In genomic region chr1:56795016-56795608, GRCm38 (mm10) we compare ENCODE assay signal across 24 mouse cellular contexts.
A peak's percentile ranks its signal among the peaks of the same experiment; 100 is the strongest.
DNase-seq lines count a peak whose midpoint lies in the region; ATAC-seq and TF ChIP-seq lines count a peak whose summit lies in the region.
"Had no signal": no experiment of that assay in that cellular context is flagged by ENCODE, and none has a peak within 500 bp of the region (broad histone marks: within the 10 kb centered on the region; RNA-seq: fewer than 3 reads in every experiment).

No protein-coding gene starts in this region.

- H3K27me3 ChIP-seq in liver, embryonic 15.5 days, result no peaks in the 10 kb centered on the region
- no peaks in the 10 kb centered on the region for H3K27me3 ChIP-seq in embryonic facial prominence, embryonic 14.5 days (replicated peaks; ENCODE audit: control insufficient read depth, insufficient read depth, low read length)
- H3K27me3 ChIP-seq in kidney, embryonic 14.5 days (ENCODE audit: control insufficient read depth, insufficient read depth, low read length), result no peaks in the 10 kb centered on the region
- no peaks in the 10 kb centered on the region for H3K27me3 ChIP-seq in hindbrain, embryonic 12.5 days
- H3K27me3 ChIP-seq: liver, embryonic 13.5 days; midbrain, embryonic 13.5 days; neural tube, embryonic 15.5 days; stomach, embryonic 15.5 days had no signal

- ATAC-seq in liver, embryonic 15.5 days (ENCODE audit: insufficient read depth), result no peak
- ATAC-seq in embryonic facial prominence, embryonic 14.5 days (ENCODE audit: low read depth), result no peak
- ATAC-seq in megakaryocyte progenitor cell, adult 5-6 weeks (replicated peaks; ENCODE audit: poor library complexity), result peak; percentile 92
- no peak for ATAC-seq in kidney, embryonic 14.5 days (ENCODE audit: low FRiP score, low TSS enrichment)
- ATAC-seq in hindbrain, embryonic 12.5 days (ENCODE audit: low FRiP score), result no peak
- ATAC-seq: forebrain, embryonic 14.5 days; intestine, embryonic 16.5 days; midbrain, embryonic 13.5 days had no signal

- H3K27ac ChIP-seq in gastrocnemius, adult 2 months, result no peak overlapping the region
- H3K27ac ChIP-seq in liver, embryonic 15.5 days (replicated peaks), result no peak overlapping the region
- no peak overlapping the region for H3K27ac ChIP-seq in embryonic facial prominence, embryonic 14.5 days (replicated peaks; ENCODE audit: low read depth, low read length)
- no peak overlapping the region for H3K27ac ChIP-seq in kidney, embryonic 14.5 days (ENCODE audit: low read depth, low read length)
- H3K27ac ChIP-seq in hindbrain, embryonic 12.5 days, result no peak overlapping the region
- H3K27ac ChIP-seq: heart, embryonic 10.5 days; hindbrain, embryonic 14.5 days; liver, embryonic 13.5 days; midbrain, embryonic 13.5 days; neural tube, embryonic 15.5 days; stomach, embryonic 15.5 days had no signal

- WGBS in liver, embryonic 15.5 days (ENCODE audit: insufficient replicate concordance), result 40% methylated on average over 19 of the region's 19 CpGs
- WGBS in embryonic facial prominence, embryonic 14.5 days, result 74% methylated on average over 19 of the region's 19 CpGs
- 82% methylated on average over 19 of the region's 19 CpGs for WGBS in kidney, embryonic 14.5 days
- WGBS in hindbrain, embryonic 12.5 days, result 82% methylated on average over 19 of the region's 19 CpGs

- H3K9me3 ChIP-seq in liver, embryonic 15.5 days (replicated peaks), result no peaks in the 10 kb centered on the region
- no peaks in the 10 kb centered on the region for H3K9me3 ChIP-seq in embryonic facial prominence, embryonic 14.5 days (ENCODE audit: control insufficient read depth, low read length)
- H3K9me3 ChIP-seq in kidney, embryonic 14.5 days (ENCODE audit: control insufficient read depth, low read length), result no peaks in the 10 kb centered on the region
- H3K9me3 ChIP-seq in hindbrain, embryonic 12.5 days (replicated peaks), result no peaks in the 10 kb centered on the region
- H3K9me3 ChIP-seq: heart, embryonic 10.5 days; liver, embryonic 13.5 days; midbrain, embryonic 13.5 days; neural tube, embryonic 15.5 days; stomach, embryonic 15.5 days had no signal

- H3K4me3 ChIP-seq in gastrocnemius, adult 2 months, result peak overlapping the region; percentile 9
- H3K4me3 ChIP-seq in liver, embryonic 15.5 days (replicated peaks), result no peak overlapping the region
- no peak overlapping the region for H3K4me3 ChIP-seq in embryonic facial prominence, embryonic 14.5 days (ENCODE audit: low read depth, low read length)
- no peak overlapping the region for H3K4me3 ChIP-seq in kidney, embryonic 14.5 days (ENCODE audit: low read length)
- no peak overlapping the region for H3K4me3 ChIP-seq in hindbrain, embryonic 12.5 days
- H3K4me3 ChIP-seq: erythroblast, embryonic 14.5 days; heart, embryonic 10.5 days; liver, embryonic 13.5 days; midbrain, embryonic 13.5 days; myocyte; neural tube, embryonic 15.5 days; stomach, embryonic 15.5 days had no signal

- no peak for TF ChIP-seq CTCF in gastrocnemius, adult 2 months (IDR thresholded peaks at IDR 0.05)

- no peak overlapping the region for H3K9ac ChIP-seq in liver, embryonic 15.5 days
- H3K9ac ChIP-seq in embryonic facial prominence, embryonic 14.5 days (ENCODE audit: low read depth, low read length), result no peak overlapping the region
- H3K9ac ChIP-seq in kidney, embryonic 14.5 days (ENCODE audit: low read depth, low read length), result no peak overlapping the region
- no peak overlapping the region for H3K9ac ChIP-seq in hindbrain, embryonic 12.5 days
- H3K9ac ChIP-seq: hindbrain, embryonic 14.5 days; liver, embryonic 13.5 days; midbrain, embryonic 13.5 days; neural tube, embryonic 15.5 days; stomach, embryonic 15.5 days had no signal

- H3K36me3 ChIP-seq in liver, embryonic 15.5 days (replicated peaks), result no peaks in the 10 kb centered on the region
- 0 out of 2 replicates have a peak, but pooled peaks cover 7% of the 10 kb centered on the region for H3K36me3 ChIP-seq in embryonic facial prominence, embryonic 14.5 days (ENCODE audit: control insufficient read depth, insufficient read depth, low read length)
- no peaks in the 10 kb centered on the region for H3K36me3 ChIP-seq in kidney, embryonic 14.5 days (ENCODE audit: control insufficient read depth, insufficient read depth, low read length)
- no peaks in the 10 kb centered on the region for H3K36me3 ChIP-seq in hindbrain, embryonic 12.5 days
- H3K36me3 ChIP-seq: heart, embryonic 10.5 days; liver, embryonic 13.5 days; neural tube, embryonic 15.5 days; stomach, embryonic 15.5 days had no signal

- peak overlapping the region; percentile 10; the same call in 1 of the 2 replicates for H3K4me2 ChIP-seq in liver, embryonic 15.5 days
- peak overlapping the region; percentile 1; the same call in 1 of the 2 replicates for H3K4me2 ChIP-seq in embryonic facial prominence, embryonic 14.5 days (ENCODE audit: low read depth, low read length)
- H3K4me2 ChIP-seq in kidney, embryonic 14.5 days (replicated peaks; ENCODE audit: low read depth, low read length), result no peak overlapping the region
- no peak overlapping the region for H3K4me2 ChIP-seq in hindbrain, embryonic 12.5 days (replicated peaks)
- H3K4me2 ChIP-seq: hindbrain, embryonic 14.5 days; liver, embryonic 13.5 days; midbrain, embryonic 13.5 days; neural tube, embryonic 15.5 days; stomach, embryonic 15.5 days had no signal

- intact Hi-C loops in gastrocnemius, adult 2 months (cut with DNase I), result no loop called here

- no peaks in the 10 kb centered on the region for H3K4me1 ChIP-seq in liver, embryonic 15.5 days (replicated peaks)
- no peaks in the 10 kb centered on the region for H3K4me1 ChIP-seq in embryonic facial prominence, embryonic 14.5 days (ENCODE audit: control insufficient read depth, insufficient read depth, low read length)
- no peaks in the 10 kb centered on the region for H3K4me1 ChIP-seq in kidney, embryonic 14.5 days (ENCODE audit: control insufficient read depth, insufficient read depth, low read length)
- H3K4me1 ChIP-seq in hindbrain, embryonic 12.5 days, result no peaks in the 10 kb centered on the region
- H3K4me1 ChIP-seq: heart, embryonic 10.5 days; liver, embryonic 13.5 days; midbrain, embryonic 13.5 days; neural tube, embryonic 15.5 days; stomach, embryonic 15.5 days had no signal

- DNase-seq in gastrocnemius, adult 2 months, result no peak
- no peak for DNase-seq in gastrocnemius, postnatal 10 days
- DNase-seq in liver, result no peak
- no peak for DNase-seq in embryonic facial prominence, embryonic 14.5 days (ENCODE audit: low spot score)
- DNase-seq: adrenal gland, adult 8-10 months; cerebellum, adult 9-10 months; layer of hippocampus, postnatal 36 days; left cerebral cortex, postnatal 4 days; liver, embryonic 13.5 days; retina, postnatal 1 day; thymus, adult 2 months had no signal

Comparison
In these comparisons a context has a peak if more than half of its experiments do, and no peak if none do; other contexts are left out.
1. H3K4me2 ChIP-seq: peak in liver, embryonic 15.5 days (single experiment) and embryonic facial prominence, embryonic 14.5 days (single experiment); none in kidney, embryonic 14.5 days (single experiment) and hindbrain, embryonic 12.5 days (single experiment).